Mouse (Mus musculus): ENCODE measurements around the gene Tsc1. TPM values are rescaled to one million over a fixed set of nuclear protein-coding genes. Genes with fewer than 3 reads are reported as not detected.

Tsc1 gene
- polyA plus RNA-seq, 1 experiment from 2014 or later: 16.8 TPM

- ChIA-PET CTCF (interaction anchor here (0.9 to 1.0 kb wide), 2 partner anchors 54 to 57 kb away, joined by 4 read pairs; no protein-coding TSS in a partner anchor), POLR2A (no interaction called here)
Observed at GRCm38 (mm10) chr2:28681718-28682117, 40.7 kb downstream of the Tsc1 start.

GRCm38 (mm10) chr2:28685895-28686294 lies 44.9 kb downstream of the Tsc1 start:
- POLR2A ChIA-PET: no interaction called here

More at GRCm38 (mm10) chr2:28681718-28682117, 40.7 kb downstream of the Tsc1 start:
- ATAC-seq: no peak
- no peak for TF ChIP-seq CTCF (IDR thresholded peaks at IDR 0.05)
- no peaks in the 10 kb centered on the region for H3K27me3 ChIP-seq
- peak; percentile 44 for DNase-seq (ENCODE audit: low read depth, low spot score)
- in situ Hi-C loops (cut with MboI; ENCODE audit: low pct_unique_long_range_greater_than_20kb): no loop called here

GRCm38 (mm10) chr2:28688431-28688830 lies 47.4 kb downstream of the Tsc1 start:
- CTCF ChIA-PET: interaction anchor here (1.1 to 1.8 kb wide), 2 partner anchors 13 to 22 kb away, joined by 3 to 5 read pairs; no protein-coding TSS in a partner anchor
- in situ Hi-C loops (cut with MboI; ENCODE audit: low pct_unique_long_range_greater_than_20kb): no loop called here
- no peak for TF ChIP-seq CTCF (IDR thresholded peaks at IDR 0.05)
- DNase-seq (ENCODE audit: low read depth, low spot score): no peak
- ATAC-seq: no peak
- POLR2A ChIA-PET: no interaction called here
- no peaks in the 10 kb centered on the region for H3K27me3 ChIP-seq

More at GRCm38 (mm10) chr2:28685895-28686294, 44.9 kb downstream of the Tsc1 start:
- no peaks in the 10 kb centered on the region for H3K27me3 ChIP-seq
- TF ChIP-seq CTCF (IDR thresholded peaks at IDR 0.05): no peak
- CTCF ChIA-PET: no interaction called here
- DNase-seq (ENCODE audit: low read depth, low spot score): no peak
- ATAC-seq: no peak
- in situ Hi-C loops (cut with MboI; ENCODE audit: low pct_unique_long_range_greater_than_20kb): no loop called here

GRCm38 (mm10) chr2:28692692-28693091 lies 51.7 kb downstream of the Tsc1 start:
- CTCF ChIA-PET: no interaction called here
- in situ Hi-C loops (cut with MboI; ENCODE audit: low pct_unique_long_range_greater_than_20kb): no loop called here
- POLR2A ChIA-PET: no interaction called here
- TF ChIP-seq CTCF (IDR thresholded peaks at IDR 0.05): no peak
- DNase-seq (ENCODE audit: low read depth, low spot score) (no peak), ATAC-seq (no peak)
- no peaks in the 10 kb centered on the region for H3K27me3 ChIP-seq

- TF ChIP-seq CTCF (IDR thresholded peaks at IDR 0.05): no peak
- CTCF ChIA-PET: no interaction called here
- POLR2A ChIA-PET: no interaction called here
- DNase-seq (ENCODE audit: low read depth, low spot score) (no peak), ATAC-seq (no peak)
- in situ Hi-C loops (cut with MboI; ENCODE audit: low pct_unique_long_range_greater_than_20kb): no loop called here
- H3K27me3 ChIP-seq: no peaks in the 10 kb centered on the region
Observed at GRCm38 (mm10) chr2:28698566-28698965, 57.5 kb downstream of the Tsc1 start.

- no peak for TF ChIP-seq CTCF (IDR thresholded peaks at IDR 0.05)
- ATAC-seq (peak; percentile 49), DNase-seq (ENCODE audit: low read depth, low spot score) (no peak)
- peaks cover under 1% of the 10 kb centered on the region for H3K27me3 ChIP-seq
- POLR2A ChIA-PET: no interaction called here
- in situ Hi-C loops (cut with MboI; ENCODE audit: low pct_unique_long_range_greater_than_20kb): no loop called here
- CTCF ChIA-PET: no interaction called here
Observed at GRCm38 (mm10) chr2:28699361-28700335, 58.6 kb downstream of the Tsc1 start, which contains the start of the genes Spaca9 and Ak8. TSS of gene Spaca9 (minus strand) at chr2:28699727. TSS of gene Ak8 (plus strand) at chr2:28700164.

GRCm38 (mm10) chr2:28701646-28702262 lies 60.7 kb downstream of the Tsc1 start:
- TF ChIP-seq CTCF (IDR thresholded peaks at IDR 0.05): no peak
- ChIA-PET POLR2A (no interaction called here), CTCF (interaction anchor here (0.7 kb wide), 1 partner anchor 14 kb away, joined by 3 read pairs; no protein-coding TSS in a partner anchor)
- no peak for ATAC-seq
- in situ Hi-C loops (cut with MboI; ENCODE audit: low pct_unique_long_range_greater_than_20kb): no loop called here
- H3K27me3 ChIP-seq: peaks cover 9% of the 10 kb centered on the region
- no peak for DNase-seq (ENCODE audit: low read depth, low spot score)

GRCm38 (mm10) chr2:28706106-28706636 lies 65.1 kb downstream of the Tsc1 start:
- in situ Hi-C loops (cut with MboI; ENCODE audit: low pct_unique_long_range_greater_than_20kb): no loop called here
- TF ChIP-seq CTCF (IDR thresholded peaks at IDR 0.05): no peak

GRCm38 (mm10) chr2:28706787-28707186 lies 65.8 kb downstream of the Tsc1 start:
- DNase-seq (ENCODE audit: low read depth, low spot score) (no peak), ATAC-seq (no peak)
- ChIA-PET POLR2A (no interaction called here), CTCF (no interaction called here)
- H3K27me3 ChIP-seq: peaks cover 9% of the 10 kb centered on the region
- no peak for TF ChIP-seq CTCF (IDR thresholded peaks at IDR 0.05)
- in situ Hi-C loops (cut with MboI; ENCODE audit: low pct_unique_long_range_greater_than_20kb): no loop called here

More at GRCm38 (mm10) chr2:28706106-28706636, 65.1 kb downstream of the Tsc1 start:
- CTCF ChIA-PET: no interaction called here
- no peak for ATAC-seq
- POLR2A ChIA-PET: no interaction called here
- peaks cover 9% of the 10 kb centered on the region for H3K27me3 ChIP-seq
- no peak for DNase-seq (ENCODE audit: low read depth, low spot score)

GRCm38 (mm10) chr2:28713036-28713435 lies 72.0 kb downstream of the Tsc1 start:
- CTCF ChIA-PET: no interaction called here
- no peak for TF ChIP-seq CTCF (IDR thresholded peaks at IDR 0.05)
- no peak for DNase-seq (ENCODE audit: low read depth, low spot score)

More at GRCm38 (mm10) chr2:28713036-28713435, 72.0 kb downstream of the Tsc1 start:
- no peak for ATAC-seq
- in situ Hi-C loops (cut with MboI; ENCODE audit: low pct_unique_long_range_greater_than_20kb): no loop called here
- POLR2A ChIA-PET: no interaction called here
- H3K27me3 ChIP-seq: peaks cover 5% of the 10 kb centered on the region
